Mouse (Mus musculus) heart, postnatal 0 days (tissue): ENCODE measurements around the gene 9430097D07Rik. TPM values are rescaled to one million over a fixed set of nuclear protein-coding genes. Genes with fewer than 3 reads are reported as not detected.

ENCODE experiments used
- ATAC-seq: fragments of 200-750 bp; cut with Nextera tagmentation; 2 replicates; pipeline ENCODE4 v1.8.0; 2017; ENCODE audit warnings: low read depth, moderate number of reproducible peaks, moderate library complexity; ENCODE audit not compliant: insufficient read depth
- DNase-seq: peaks from one replicate; pipeline ENCODE4 v3.0.0-alpha.2; 2016; ENCODE audit warnings: low spot score
- H3K27ac ChIP-seq: fragments of 300-500 bp; sonication (generic); 2 replicates; pipeline ENCODE4 v1.5.1; 2014; ENCODE audit warnings: low read depth, mild to moderate bottlenecking
- H3K27me3 ChIP-seq: fragments of 300-500 bp; sonication (generic); 2 replicates; pipeline ENCODE4 v1.6.1; 2014; ENCODE audit warnings: low read length, mixed read lengths; ENCODE audit not compliant: control insufficient read depth, insufficient read depth
- H3K36me3 ChIP-seq: fragments of 300-500 bp; sonication (generic); replicated peaks from 2 replicates; pipeline ENCODE4 v1.6.1; 2014; ENCODE audit warnings: low read length, mixed read lengths; ENCODE audit not compliant: control insufficient read depth, insufficient read depth
- H3K4me1 ChIP-seq: fragments of 300-500 bp; sonication (generic); 2 replicates; pipeline ENCODE4 v1.6.1; 2014; ENCODE audit warnings: antibody characterized with exemption; ENCODE audit not compliant: control insufficient read depth, insufficient read depth
- H3K4me2 ChIP-seq: fragments of 300-500 bp; sonication (generic); 2 replicates; pipeline ENCODE4 v1.6.1; 2014; ENCODE audit warnings: low read depth, mild to moderate bottlenecking, low read length, moderate library complexity
- H3K4me3 ChIP-seq: fragments of 300-500 bp; sonication (generic); 2 replicates; pipeline ENCODE4 v1.5.1; 2014; ENCODE audit warnings: low read depth, low read length
- H3K9ac ChIP-seq: fragments of 300-500 bp; sonication (generic); replicated peaks from 2 replicates; pipeline ENCODE4 v1.6.1; 2014; ENCODE audit warnings: low read depth, low read length, mixed read lengths
- H3K9me3 ChIP-seq: fragments of 300-500 bp; sonication (generic); replicated peaks from 2 replicates; pipeline ENCODE4 v1.6.1; 2016; ENCODE audit warnings: low read length; ENCODE audit not compliant: control insufficient read depth
- CTCF ChIP-seq: IDR thresholded peaks from 2 replicates; pipeline ENCODE4 v1.5.1; 2016; ENCODE audit warnings: antibody characterized with exemption, control low read depth, low read depth
- EP300 ChIP-seq: IDR thresholded peaks from 2 replicates; pipeline ENCODE4 v1.6.1; 2016; ENCODE audit warnings: antibody characterized with exemption, low read depth
- WGBS: fragments of 180-500 bp; shearing (Covaris S2); extraction: QIAGEN DNeasy Blood & Tissue Kit; methylation state at CpG from one replicate; pipeline ENCODE4 v1.1.7; 2014; 5-methylcytosine and 5-hydroxymethylcytosine counted together
- polyA plus RNA-seq: library from polyadenylated mRNA; unstranded; fragments of >200 nt; fragmentation: Nextera tagmentation; extraction: Ambion mirVana; gene quantifications from 2 replicates; pipeline ENCODE4 v1.2.1, GENCODE M21; 2015
- total RNA-seq: library from RNA; depleted of rRNA; stranded (reverse); fragments of >200 nt; gene quantifications from 2 replicates; pipeline ENCODE4 v1.2.3, GENCODE M21; 2014; ENCODE audit warnings: low replicate concordance; rRNA removed

The 9430097D07Rik gene
- total RNA-seq: not detected in 2 replicates
- polyA plus RNA-seq: not detected in 2 replicates

DNA sequence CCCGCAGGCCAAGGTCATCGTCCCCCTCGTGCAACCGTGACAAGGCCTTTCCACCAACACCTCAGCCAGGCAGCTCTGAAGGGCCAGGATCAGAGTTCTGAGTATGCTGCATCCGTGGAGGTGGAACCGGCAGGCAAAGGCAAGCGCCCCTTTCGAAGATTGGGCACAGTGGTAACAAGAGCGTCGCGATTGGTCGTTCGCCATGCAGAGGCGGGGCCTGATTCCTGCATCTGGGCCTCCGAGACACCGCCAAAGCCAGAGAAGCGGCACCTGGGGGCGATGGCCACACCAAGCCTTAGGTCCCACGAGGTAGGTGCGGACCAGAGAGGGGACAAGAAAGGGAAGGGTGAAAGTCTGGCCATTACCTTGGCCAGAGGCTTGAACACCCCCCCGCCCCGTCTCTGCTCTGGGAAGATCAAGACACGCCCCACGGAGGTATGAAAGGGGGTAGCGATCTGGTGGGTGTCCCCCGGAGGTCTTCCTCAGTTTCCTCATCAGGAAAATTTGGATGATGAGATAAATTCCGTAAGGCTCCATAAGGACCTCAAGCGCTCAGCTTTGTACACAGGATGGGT, at the start of gene 9430097D07Rik:
Gene 9430097D07Rik (minus strand): TSS at position 99 of the 575 bp plus-strand sequence.
- Histone ChIP-seq H3K4me2 (peak within 1 kb of the TSS; percentile 52), H3K27ac (no peak within 1 kb of the TSS), H3K36me3 (peaks cover 15% of the 10 kb centered on the region; the same call in 1 of the 2 replicates), H3K4me3 (peak within 1 kb of the TSS; percentile 19; the same call in 1 of the 2 replicates), H3K9ac (no peak within 1 kb of the TSS), H3K4me1 (peaks cover 11% of the 10 kb centered on the region; the same call in 1 of the 2 replicates), H3K9me3 (no peaks in the 10 kb centered on the region), H3K27me3 (peaks cover 19% of the 10 kb centered on the region)
- ATAC-seq: no peak
- no peak for TF ChIP-seq EP300
- TF ChIP-seq CTCF: no peak
- DNase-seq: no peak
- 10% methylated on average over 28 of the region's 28 CpGs for WGBS

DNA sequence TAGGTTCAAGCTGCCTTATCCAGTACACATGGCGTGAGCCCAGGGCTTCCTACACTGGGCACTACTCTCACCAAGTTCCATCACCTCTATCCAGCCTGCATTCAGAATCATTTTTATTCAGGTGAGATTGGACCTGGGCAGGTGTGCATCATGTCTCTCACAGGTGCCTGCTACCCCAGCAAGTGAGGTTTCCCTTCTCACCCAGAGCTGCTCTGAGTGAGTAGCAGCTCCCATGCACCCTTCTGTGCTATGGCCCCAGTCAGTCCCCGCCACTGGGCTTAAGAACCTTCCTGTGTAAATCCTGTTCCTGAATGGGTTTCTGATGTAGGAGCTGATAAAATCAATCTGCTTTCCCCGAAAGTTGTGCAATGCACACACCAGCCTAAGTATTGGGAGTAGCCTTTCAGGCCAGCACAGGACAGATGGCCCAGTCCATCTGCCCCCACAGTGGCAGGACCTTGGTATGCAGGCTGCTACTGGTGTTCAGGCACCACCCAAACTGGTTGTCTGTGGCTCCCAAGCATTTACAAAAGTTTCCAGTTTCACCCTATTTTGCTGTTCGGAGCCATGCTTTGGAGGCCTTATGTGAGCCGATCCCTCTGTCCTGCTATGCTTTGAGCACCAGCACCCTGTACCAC, 48.7 kb upstream of the 9430097D07Rik start:
- no peak overlapping the region for H3K9ac ChIP-seq
- no peak for ATAC-seq

DNA sequence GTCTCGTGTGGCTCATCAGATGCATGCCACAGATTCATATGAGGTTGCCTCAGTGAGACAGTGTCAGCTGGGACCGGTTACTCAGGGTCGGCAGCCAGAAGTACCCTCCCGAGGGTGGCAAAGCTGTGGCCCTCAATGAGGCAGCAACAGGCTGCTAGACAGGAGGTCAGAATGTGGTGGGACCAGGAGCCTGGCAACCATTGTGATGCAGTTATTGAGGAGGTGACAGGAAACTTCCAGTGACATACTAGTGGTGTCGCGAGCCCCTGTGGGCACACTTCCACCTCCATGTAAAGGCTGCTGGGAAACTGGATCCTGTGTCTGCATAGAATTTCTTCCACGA, 46.0 kb upstream of the 9430097D07Rik start, which contains the start of gene Ak1:
Gene Ak1 (plus strand): TSS at position 242 of the 343 bp plus-strand sequence.
- TF ChIP-seq EP300: peak; percentile 24; the same call in 1 of the 2 replicates
- TF ChIP-seq CTCF: no peak
- peak within 1 kb of the TSS; percentile 35 for H3K9ac ChIP-seq
- peaks cover 42% of the 10 kb centered on the region for H3K4me1 ChIP-seq

More for the DNA sequence above, 48.7 kb upstream of the 9430097D07Rik start:
- TF ChIP-seq CTCF (no peak), EP300 (no peak)
- H3K4me1 ChIP-seq: peaks cover 60% of the 10 kb centered on the region
- H3K4me3 ChIP-seq: no peak overlapping the region
- no peak overlapping the region for H3K4me2 ChIP-seq
- DNase-seq: no peak
- no peaks in the 10 kb centered on the region for H3K9me3 ChIP-seq
- H3K36me3 ChIP-seq: 0 out of 2 replicates have a peak, but pooled peaks cover 1% of the 10 kb centered on the region
- peak overlapping the region; percentile 98 for H3K27ac ChIP-seq
- H3K27me3 ChIP-seq: no peaks in the 10 kb centered on the region
- WGBS: 74% methylated on average over 5 of the region's 5 CpGs

DNA sequence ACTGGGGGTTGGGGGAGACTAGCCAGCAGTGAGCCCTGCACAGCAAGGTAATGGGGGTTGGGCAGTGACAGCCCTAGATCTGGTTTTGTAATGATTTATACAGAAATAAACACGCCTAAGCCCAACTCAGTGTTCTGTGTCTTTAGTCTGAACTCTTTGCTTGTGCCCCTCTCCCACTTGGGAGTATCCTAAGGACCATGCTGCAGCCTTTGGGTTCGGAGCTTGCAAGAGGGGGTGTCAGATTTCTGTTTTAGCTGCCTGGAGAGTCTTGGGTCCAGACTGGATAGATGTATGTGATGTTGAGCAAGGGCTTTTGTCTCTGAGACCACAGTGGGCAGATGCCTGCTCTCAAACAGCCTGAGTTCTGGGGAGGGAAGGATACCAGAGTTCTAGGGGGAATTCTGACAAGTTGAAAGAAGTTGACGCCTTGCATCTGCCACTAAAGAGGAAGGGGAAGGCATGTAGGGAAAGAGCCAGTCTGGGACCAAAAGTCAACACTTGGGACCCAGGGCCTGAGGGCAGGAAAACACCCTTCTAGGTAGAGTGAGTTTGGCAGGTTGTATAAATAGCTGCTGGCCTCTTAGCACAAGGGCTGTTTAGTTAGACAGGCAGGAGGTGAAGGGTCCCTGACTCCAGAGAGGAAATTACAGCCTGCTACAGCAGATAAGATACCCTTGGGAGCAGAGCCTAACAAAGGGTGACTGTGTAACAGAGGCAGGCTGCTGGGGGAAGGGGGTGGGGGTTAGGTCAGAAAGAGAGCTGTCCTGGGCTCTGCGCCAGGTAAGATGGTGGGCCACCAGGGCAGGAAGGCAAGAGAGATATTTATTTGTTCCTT, 45.4 kb upstream of the 9430097D07Rik start:
- Histone ChIP-seq H3K4me3 (no peak overlapping the region), H3K27me3 (no peaks in the 10 kb centered on the region), H3K4me2 (peak overlapping the region; percentile 36), H3K36me3 (peaks cover 25% of the 10 kb centered on the region; the same call in 1 of the 2 replicates), H3K27ac (peak overlapping the region; percentile 94), H3K9ac (peak overlapping the region; percentile 35), H3K4me1 (peaks cover 42% of the 10 kb centered on the region), H3K9me3 (no peaks in the 10 kb centered on the region)
- peak; percentile 98 for DNase-seq
- ATAC-seq: peak; percentile 80
- no peak for TF ChIP-seq CTCF
- peak; percentile 99 for TF ChIP-seq EP300
- 11% methylated on average over 4 of the region's 4 CpGs for WGBS

More for the DNA sequence above, 46.0 kb upstream of the 9430097D07Rik start, which contains the start of gene Ak1:
- Histone ChIP-seq H3K27ac (peak within 1 kb of the TSS; percentile 94), H3K36me3 (peaks cover 25% of the 10 kb centered on the region; the same call in 1 of the 2 replicates), H3K9me3 (no peaks in the 10 kb centered on the region), H3K4me2 (peak within 1 kb of the TSS; percentile 36), H3K4me3 (no peak within 1 kb of the TSS), H3K27me3 (no peaks in the 10 kb centered on the region)
- no peak for DNase-seq
- no peak; the same call in 1 of the 2 replicates for ATAC-seq
- 9% methylated on average over 7 of the region's 7 CpGs for WGBS

DNA sequence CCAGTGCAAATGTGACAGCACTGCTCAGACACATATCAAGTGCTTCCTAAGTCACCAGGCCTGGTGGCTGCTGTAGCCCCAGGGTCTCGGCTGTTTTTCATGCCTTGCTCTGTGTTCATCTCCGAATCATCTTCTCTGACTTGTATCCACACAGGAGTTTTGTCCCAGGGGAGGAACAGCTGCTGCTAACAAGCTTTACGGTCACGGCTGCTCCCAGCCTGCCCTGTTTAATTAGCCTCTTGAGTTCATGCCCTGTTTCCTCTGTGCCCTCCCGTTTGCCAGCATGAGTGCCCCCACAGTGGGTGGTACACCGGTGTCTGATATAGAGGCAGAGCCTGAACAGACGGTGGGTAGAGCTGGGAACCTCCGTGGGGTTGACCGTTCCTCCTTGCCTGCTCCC, 42.6 kb upstream of the 9430097D07Rik start:
- Histone ChIP-seq H3K4me1 (peaks cover 32% of the 10 kb centered on the region), H3K27ac (no peak overlapping the region)
- no peak for ATAC-seq

More for the DNA sequence above, 42.6 kb upstream of the 9430097D07Rik start:
- Histone ChIP-seq H3K36me3 (peaks cover 51% of the 10 kb centered on the region), H3K9me3 (no peaks in the 10 kb centered on the region), H3K9ac (no peak overlapping the region), H3K4me3 (no peak overlapping the region), H3K4me2 (no peak overlapping the region), H3K27me3 (no peaks in the 10 kb centered on the region)
- 82% methylated on average over 9 of the region's 9 CpGs for WGBS
- no peak for DNase-seq
- no peak for TF ChIP-seq EP300
- no peak for TF ChIP-seq CTCF
